Mouse (Mus musculus) kidney, adult 18-20 months (tissue): ENCODE measurements at regions not wholly inside any gene's neighbourhood (a gene's known extent, or its start where the extent isn't known, plus 50 kb on each side); places are given as distances from the start of the nearest gene placed in this dataset.

Experiments
- DNase-seq: peaks from one replicate; pipeline ENCODE4 v3.0.0; 2021

DNA sequence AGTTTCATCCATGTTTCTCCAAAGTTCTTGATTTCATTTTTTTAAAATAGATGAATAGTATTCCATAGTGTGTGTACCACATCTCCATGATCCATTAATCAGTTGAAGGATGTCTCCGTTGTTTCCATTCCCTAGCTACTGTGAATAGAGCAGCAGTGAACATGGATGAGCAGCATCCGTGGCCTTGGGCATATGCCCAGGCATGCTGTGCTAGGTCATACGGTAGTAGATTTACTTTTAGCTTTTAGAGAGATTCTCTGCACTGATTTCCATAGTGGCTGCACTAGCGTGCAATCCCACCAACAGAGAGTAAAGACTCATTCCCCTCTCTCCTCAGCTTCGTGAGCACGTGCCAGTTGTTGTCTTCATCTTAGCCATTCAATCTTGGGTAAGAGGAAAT, 263.0 kb upstream of the Slc30a5 start:
- DNase-seq: no peak

DNA sequence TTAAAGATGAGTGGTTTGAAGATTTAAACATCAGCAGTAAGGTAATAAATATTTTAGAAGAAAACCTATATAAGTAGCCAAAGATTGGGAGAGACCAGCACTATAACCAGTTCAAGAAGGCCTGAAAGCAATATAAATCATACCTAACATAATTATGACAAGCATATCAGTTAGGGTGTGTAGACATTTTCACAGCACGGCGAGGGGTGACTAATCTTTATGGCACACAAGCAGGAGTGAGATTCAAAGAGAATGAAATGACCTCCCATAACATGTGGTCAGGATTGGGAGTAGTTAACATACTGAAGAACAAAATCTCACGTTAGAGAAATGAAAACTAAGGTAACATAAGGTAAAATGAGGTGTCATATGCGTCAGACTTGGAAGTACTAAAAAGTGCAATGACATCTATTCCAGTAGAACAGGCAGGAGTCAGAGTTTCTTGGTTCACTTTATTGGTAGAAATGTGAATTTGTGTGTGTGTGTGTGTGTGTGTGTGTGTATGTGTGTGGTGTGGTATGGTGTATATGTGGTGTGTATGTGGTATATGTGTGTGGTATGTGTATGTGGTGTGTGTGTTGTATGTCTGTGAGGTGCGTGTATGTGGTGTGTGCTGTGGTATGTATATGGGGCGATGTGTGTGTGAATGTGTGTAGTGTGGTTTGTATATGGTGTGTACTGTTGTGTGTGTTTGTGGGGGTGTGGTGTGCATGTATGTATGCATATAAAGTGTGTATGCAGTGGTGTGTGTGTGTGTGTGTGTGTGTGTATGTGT, 262.0 kb upstream of the Slc30a5 start:
- DNase-seq: no peak

DNA sequence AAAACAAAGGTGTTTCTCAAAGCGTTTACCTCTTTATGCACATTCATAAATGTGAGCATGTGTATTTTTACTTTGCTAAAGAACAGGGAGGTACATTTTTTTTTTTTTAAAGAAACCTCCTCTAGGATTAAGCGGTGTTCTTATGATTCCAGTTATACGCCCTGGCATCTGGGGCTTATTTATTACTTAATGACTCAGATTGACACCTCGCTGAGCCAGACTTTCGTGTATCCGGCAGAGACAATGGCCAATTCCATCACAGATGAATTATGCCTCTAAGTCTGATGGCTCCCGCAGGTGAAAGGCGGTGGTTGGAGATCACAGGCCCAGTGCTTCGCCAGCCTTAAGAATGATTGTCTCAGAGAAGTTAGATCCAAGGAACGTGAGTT, 259.5 kb upstream of the Slc30a5 start:
- DNase-seq: no peak

DNA sequence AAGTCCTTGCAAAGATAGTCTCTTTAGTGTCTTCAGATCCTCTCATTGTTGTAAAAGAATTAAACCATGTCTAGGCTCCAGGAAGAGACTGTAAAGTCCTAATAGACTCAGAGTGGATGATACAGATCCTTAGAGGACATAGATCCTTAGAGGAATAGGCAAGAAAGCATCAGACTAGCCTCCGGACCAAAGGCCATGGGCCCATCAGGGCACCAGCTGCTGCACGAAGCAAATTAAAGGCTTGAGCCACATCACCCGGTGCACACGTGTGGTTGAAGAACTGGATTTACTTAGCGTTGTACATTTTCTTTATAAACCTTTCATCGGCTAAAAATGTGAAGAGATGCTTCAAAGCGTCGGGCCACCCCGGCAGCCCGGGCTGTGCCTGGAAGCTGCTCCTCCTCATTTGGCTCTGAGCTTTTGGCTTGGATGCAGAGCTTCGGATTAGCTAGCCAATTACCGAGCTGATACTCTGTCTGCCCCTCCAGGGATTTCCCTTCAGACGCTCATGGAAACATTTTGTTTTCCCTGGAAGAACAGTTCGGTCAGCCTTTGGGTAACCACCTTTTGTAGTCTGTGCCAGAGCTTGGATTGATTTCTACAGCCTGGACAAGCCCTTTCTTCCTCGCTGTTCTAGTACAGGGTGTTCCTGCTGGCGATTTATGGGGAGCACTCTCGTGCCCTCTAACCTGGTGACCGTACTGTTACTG, 259.0 kb upstream of the Slc30a5 start:
- peak; percentile 6 for DNase-seq

DNA sequence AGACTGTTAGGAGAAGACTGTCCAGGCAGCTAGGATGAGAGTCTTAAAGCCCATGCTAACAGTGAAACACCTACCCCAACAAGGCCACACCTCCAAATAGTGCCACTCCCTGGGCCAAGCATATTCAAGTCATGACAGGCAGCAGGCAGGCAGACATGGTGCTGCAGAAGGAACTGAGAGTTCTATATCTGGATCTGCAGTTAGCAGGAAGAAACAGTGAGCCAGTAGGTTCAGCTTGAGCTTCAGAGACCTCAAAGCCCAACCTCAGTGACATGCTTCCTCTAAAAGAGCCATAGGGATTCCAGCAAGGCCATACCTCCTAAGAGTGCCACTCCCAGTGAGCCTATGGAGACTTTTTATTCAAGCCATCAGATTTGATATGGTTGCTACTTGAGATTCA, 252.0 kb upstream of the Slc30a5 start:
- DNase-seq: no peak

DNA sequence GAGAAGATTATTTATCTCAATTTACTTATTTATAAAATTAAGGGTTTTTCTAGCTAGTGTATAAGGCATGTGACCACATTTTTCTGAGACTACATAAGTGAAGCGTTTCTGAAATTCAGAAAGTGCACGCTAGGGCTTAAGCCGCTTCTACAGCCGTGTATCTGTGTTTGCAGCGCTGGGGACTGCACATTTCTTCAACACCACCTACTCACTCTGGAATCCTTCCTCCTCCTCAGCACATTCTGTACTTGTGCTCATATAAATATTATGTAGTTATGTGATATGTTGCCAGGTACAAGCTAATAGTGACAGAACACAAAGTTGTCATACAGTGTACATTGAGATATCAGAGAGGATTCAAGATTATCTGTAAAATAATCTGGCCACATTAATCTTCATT, 251.0 kb upstream of the Slc30a5 start:
- no peak for DNase-seq

DNA sequence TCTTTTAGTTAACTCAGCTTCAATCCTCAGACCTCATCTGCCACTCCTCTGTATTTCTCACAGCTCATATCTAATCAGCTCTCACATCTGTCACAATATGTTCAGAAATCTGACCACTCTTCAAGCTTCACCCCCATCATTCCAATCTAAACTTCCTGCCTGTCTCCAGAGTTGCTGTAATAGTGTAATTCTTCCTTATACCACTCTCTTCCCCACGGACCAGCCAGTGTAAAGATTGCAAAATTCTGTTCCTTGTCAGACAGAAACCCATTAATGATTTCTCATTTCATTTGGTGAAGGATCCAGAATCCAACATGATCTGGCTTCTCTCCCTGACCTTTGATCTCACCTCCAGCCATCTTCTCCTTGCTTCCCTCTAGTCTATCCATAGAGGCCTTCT, 250.2 kb upstream of the Slc30a5 start:
- DNase-seq: no peak

DNA sequence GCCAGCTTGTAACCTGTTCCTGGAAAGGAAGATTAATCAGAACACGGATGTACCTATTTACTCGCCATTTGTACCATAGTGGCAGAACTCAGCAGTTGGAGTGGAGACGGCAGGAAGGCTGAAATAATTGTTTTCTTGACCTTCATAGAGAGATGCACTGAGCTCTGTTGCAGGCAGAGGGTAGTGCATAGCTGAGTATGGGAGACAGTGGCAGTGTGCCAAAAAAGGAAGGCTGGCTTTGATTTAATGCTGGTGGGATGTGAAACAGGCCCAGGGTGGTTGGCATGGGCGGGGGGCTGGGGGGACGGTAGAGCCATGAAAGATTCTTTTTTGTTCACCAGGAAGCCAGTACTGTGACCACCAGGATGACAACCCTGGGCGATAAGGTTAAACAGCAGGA, 235.3 kb upstream of the Slc30a5 start:
- DNase-seq: no peak

DNA sequence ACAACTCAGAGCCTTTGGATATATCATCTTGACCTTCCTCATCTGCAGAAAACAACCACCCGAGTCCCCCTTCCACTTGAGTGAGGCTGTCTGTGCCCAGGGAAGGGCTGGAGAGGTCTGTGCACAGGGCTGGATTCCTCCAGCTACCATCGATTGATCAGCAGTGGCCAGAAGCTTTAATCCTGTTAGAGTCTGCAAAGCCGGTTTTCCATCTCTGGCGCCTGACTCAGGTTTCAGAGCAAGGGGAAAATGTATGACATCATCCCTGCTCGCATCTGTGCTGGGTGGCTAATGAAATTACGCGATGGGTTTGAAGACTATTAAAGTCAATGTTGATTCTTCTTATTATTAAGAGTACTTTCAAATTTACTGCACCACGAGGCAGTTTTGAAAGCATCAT, 229.4 kb upstream of the Slc30a5 start:
- no peak for DNase-seq

DNA sequence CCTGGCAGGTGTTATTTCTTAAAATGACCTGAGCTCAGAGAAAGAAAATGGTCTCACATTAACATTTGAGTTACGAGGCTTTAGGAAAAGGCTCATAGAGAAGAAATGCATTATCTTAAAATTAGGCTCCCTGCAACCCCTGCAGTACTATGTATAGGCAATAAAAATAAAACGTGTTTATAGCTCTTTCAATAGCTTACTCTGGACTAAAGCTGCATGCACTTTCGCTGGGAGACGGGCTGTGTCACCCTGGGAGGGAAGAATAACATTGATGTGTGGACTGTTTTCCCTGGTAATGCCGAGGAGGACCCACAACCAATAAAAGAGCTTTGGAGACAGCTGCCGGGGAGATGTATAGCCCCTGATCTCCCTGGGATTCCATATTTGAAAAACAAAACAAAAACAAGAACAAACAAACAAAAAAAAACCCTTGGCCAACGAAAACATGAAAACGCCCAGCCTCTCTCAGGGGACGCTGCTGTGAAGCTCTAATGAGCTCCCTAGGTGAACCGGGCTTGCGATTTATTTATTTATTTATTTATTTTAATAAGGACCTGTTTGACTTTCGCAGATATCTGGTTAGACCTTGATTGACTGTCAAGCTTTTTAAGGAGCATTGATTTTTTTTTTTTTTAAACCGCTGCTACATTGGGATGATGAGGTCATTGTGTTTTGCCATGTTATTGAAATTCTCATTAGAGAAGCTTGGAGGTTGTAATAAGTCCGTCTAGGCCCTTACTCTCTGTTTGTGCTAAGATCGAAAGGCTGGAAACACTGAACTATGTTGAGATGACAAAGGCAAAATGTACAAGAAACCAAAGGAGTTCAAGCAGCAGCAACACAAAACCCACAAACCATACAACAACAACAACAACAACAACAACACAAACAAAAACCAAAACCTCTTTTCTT, 228.3 kb upstream of the Slc30a5 start:
- DNase-seq: no peak

DNA sequence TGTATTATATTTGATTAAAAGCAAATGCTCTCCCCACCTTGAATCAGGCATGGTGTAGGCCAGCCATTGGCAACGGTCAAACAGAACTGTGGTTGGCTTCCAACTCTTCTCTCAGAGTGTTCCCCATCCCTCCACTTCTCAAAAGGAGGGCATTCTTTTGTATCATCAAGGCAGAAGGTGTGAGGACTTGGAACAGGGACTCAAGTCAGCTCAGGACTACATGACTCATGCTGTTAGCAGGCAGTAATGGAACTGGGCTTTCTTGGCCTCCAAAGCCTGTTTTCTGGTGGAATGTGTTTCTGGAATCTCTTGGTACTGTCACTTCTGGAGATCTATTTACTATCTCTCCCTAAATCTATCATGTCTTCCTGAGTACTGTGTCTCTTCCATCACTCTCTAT, 216.3 kb upstream of the Slc30a5 start:
- DNase-seq: no peak

DNA sequence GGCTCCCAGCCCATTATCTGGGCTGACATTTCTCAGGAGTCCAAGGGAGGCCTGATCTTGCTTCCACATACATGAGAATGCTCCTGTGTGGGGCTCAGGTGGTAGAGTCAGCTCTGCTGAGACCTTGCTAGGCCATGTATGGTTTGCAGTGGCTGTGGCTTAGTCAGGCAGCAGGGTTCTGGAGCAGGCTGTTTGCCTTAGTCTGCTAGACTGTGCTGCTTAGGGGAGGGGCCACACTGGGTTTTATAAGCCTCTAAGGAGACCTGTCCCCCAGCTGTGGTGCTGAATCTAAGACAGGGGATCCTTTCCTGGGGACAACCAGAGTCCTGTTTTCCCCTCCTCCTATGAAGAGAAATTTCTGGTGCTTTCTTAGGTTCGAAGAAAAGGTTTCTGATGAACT, 199.4 kb upstream of the Slc30a5 start:
- DNase-seq: no peak

DNA sequence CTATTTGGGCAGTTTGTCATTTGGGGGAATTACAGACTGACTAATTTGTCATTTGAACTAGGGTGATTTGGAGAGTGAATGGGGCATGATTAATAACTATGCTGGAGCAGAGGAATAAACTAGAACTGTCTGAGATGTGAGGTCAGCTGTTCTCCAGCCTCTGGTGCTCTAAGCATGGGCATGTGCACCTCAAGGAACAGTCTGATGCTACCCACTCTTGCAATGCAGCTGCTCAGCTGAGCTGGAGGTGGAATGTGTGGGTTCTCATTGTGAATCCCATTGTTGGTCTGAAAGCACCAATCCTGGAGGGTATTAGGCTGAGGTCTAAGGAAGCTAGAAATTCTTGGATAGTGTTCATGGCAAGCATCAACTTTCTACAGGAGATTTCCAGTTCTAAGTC, 192.8 kb upstream of the Slc30a5 start:
- no peak for DNase-seq

DNA sequence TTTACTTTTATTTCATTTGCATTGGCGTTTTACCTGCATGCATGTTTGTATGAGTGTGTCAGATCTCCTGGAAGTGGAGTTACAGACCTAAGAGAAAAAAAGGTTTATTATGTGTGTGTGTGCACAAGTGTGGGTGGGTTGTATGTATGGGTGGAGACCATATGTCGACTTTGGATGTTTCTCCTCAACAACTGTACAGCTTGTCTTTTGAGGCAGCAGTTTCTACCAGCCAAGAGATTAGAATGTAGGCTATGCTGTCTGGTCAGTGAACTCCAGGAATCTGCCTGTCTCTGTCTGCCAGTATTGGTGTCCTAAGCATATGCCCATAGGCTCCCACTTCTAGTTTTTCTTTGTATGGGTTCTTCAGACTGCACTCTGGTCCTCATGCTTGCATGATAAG, 192.3 kb upstream of the Slc30a5 start:
- DNase-seq: no peak

DNA sequence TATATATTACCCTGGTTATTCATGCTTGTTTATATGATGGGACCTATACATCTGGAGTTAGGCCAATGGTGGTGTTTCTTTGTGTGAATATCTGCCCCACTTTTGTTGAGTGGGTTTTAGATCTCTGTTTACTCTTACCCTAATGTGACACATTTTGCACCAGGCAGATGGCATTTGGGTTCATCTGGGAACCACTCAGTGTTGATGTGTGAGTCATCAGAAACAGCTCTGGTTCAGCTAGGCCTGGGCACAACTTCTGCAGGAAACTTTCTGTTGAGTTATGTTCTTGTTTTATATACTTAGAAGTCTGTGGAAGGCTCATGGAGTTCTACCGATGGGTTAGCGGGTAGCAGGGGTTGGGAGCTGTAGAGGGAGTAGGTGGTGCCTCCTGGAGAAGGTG, 191.7 kb upstream of the Slc30a5 start:
- DNase-seq: no peak

DNA sequence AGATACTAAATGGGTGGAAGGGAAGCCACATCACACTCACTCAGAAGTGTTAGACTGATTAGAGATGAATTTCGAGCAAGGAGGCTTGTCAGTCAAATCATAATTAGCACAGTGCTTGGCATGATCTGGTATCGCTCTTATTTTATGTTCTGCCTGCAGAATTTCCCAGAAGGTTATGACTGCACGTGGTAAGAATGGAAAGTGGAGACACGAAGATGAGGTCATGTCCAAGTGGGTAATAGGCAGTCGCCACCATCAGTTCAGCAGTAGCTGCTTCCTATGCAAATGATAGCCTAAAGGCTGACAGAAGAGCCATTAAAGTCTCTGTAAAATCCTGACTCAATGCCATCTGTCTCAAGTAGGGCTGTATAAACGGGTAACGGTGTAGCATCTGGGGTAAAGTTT, 186.0 kb upstream of the Slc30a5 start:
- no peak for DNase-seq

DNA sequence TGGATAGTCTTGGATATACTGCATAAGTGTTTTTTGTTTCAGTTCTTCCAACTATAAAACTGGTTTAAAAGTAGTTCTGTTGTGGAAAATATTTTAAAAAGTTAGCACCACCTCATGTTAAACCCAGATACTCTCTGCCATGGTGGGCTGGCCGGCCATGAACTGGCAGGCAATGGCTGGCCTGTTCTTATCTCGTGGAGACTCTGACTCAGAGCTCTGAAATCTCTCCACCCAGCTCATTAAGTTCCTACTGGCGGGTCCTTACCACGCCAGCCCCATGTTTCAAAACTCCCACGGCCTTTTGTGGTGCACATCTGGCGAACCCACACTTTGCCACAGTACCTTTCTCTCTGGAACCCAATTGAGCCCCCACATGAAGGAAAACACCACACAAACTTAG, 183.8 kb upstream of the Slc30a5 start:
- DNase-seq: no peak

DNA sequence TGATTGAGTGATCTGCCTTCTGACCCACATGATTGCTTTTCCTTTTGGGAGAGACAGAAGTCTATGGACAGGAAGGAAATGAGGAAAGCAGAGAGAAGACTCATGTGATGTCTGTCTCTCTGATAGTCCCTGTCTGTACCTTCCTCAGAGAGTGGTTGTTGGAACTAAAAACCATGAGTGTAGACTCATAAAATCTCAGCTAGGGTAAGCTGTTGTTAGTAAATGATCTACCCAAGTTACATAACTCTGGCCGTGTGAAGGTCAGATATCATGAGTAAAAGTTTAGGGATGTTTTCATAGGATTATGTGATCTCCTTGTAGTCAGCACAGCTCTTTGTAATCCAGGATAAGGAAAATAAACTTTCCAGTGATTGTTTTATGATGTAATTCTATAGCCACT, 183.0 kb upstream of the Slc30a5 start:
- no peak for DNase-seq

DNA sequence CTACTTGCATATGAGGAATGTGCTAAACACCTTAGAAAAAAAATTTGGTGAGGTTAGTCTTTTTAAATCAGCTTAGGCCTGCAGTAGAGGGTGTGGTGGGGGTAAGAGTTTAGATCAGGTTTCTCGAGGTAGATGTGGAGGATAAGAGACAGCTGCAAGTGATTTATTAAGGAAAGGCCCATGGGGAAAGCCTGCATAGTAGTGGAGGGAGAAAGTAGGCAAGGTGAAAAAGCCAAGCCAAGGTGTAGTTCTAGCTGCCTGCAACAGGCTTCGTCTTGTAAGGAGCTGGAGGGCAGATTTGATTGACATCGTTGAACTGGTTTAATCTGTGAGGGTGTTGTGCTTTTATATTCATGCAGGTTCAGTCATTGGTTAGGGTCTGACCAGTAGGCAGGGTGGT, 182.2 kb upstream of the Slc30a5 start:
- DNase-seq: no peak

DNA sequence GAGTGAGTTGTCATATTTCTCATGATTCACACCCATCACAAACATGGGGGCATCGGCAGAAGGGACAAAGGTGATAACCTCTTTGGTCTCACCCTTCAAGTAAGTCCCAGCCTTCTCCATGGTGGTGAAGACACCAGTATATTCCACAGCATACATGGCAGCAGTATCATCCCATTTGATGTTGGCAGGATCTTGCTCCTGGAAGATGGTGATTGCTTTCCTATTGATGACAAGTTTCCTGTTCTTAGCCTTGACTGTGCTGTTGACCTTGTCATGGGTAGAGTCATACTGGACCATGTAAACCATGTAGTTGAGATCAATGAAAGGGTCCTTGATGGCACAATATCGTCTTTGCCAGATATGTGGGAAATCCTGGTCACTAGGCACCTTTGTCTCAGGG, 180.4 kb upstream of the Slc30a5 start:
- DNase-seq: no peak

DNA sequence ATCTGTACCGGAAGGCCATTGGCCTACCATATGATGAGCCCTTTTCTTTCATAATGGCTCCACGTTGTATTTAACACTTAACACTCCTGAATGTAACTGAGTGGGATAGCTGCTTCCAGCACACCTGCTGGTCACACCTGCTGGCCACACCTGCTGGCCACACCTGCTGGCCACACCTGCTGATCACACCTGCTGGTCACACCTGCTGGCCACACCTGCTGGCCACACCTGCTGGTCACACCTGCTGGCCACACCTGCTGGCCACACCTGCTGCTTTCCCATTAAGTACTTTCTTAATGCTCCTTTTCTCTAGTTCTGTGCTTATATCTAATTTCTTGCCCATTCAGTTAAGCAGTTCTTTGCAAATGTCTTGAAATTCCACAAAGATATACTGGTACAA, 157.4 kb upstream of the Slc30a5 start:
- DNase-seq: no peak

DNA sequence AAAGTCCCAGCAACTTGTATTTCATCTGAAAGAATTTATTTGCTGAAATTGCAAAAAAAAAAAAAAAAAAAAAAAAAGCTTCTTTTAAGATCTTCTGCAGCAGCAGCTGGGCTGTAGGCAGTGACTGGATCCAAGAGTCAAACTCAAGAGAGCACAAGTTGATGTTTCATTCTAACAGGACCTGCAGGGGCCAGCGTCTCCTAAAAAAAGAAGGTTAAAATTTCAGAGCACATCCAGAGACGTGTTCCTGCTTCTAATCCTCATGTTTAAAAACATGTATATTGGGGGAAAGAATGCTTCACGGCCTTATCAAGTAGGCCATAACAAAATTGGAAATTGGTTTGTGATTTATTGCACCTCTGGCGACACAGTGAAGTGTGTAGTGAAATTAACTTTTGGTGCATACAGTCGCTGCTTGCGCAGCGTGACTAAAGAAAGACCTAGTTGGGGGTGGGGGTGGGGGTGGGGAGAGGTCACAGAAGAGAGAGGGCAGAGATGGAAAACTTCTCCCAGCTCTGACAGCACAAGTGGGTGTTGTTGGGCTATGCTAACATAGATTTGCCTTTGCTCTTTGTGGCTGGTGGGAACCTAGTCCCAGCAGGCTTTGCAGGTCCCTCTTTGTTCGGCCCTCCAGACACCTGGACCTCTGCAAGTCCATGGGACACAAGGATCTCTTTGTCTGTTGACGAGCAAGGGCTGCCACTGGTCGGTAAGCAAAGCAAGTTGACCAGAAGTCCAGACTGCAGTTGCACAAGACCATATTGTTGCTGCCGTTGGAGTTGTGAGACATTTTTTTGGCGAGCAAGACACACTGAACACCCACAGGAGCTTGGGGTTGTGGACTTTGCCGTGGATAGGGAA, 155.7 kb upstream of the Slc30a5 start:
- DNase-seq: no peak

DNA sequence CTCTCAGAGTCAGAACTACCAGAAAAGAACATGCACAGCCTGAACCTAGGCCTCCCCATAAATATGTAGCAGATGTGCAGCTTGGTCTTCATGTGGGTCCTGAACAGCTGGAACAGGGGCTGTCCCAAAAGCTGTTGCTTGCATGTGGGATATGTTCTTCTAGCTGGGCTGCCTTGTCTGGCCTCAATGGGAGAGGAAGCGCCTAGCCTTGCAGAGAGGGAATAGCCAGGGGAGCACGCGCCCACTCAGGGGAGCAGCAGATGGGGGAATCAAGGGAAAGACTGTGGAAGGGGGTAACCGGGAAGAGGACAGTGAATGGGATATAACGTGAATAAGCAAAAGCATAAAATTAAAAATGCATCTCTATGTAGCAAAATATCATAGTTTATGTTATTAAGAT, 154.9 kb upstream of the Slc30a5 start:
- DNase-seq: no peak
